Mouse (Mus musculus) liver, embryonic 14.5 days (tissue): ENCODE results near the gene Ranbp6. TPM values are rescaled to one million over a fixed set of nuclear protein-coding genes. Genes with fewer than 3 reads are reported as not detected.

Source experiments
- ATAC-seq: fragments of 200-750 bp; cut with Nextera tagmentation; 2 replicates; pipeline ENCODE4 v1.8.0; 2017; ENCODE audit warnings: moderate number of reproducible peaks, mild to moderate bottlenecking, moderate library complexity; ENCODE audit not compliant: insufficient read depth
- DNase-seq, 3 experiments: peaks; one replicate each; pipeline ENCODE4 v3.0.0-alpha.2; 2012 to 2013; ENCODE audit warnings: low read depth in 3 of 3, low spot score in 3 of 3
- H3K27ac ChIP-seq: fragments of 300-500 bp; sonication (generic); 2 replicates; pipeline ENCODE4 v1.5.1; 2014; ENCODE audit warnings: moderate library complexity, mild to moderate bottlenecking, control low read depth, inconsistent platforms
- H3K27me3 ChIP-seq: fragments of 300-500 bp; sonication (generic); 2 replicates; pipeline ENCODE4 v1.6.1; 2014; ENCODE audit warnings: mild to moderate bottlenecking, low read length, moderate library complexity; ENCODE audit not compliant: control insufficient read depth, insufficient read depth
- H3K36me3 ChIP-seq: fragments of 300-500 bp; sonication (generic); replicated peaks from 2 replicates; pipeline ENCODE4 v1.6.1; 2014; ENCODE audit warnings: low read depth; ENCODE audit not compliant: control insufficient read depth, insufficient read depth
- H3K4me1 ChIP-seq, 2 experiments: fragments of 200-500 bp in 1 of 2; fragments of 300-500 bp in 1 of 2; sonication (generic) in 1 of 2; replicated peaks; 2 replicates each; pipeline ENCODE4 v1.6.1; 2012 to 2014; ENCODE audit warnings: antibody characterized with exemption in 1 of 2, inconsistent platforms in 1 of 2, low read length in 1 of 2; ENCODE audit not compliant: control insufficient read depth in 2 of 2, insufficient read depth in 2 of 2
- H3K4me2 ChIP-seq: fragments of 300-500 bp; sonication (generic); 2 replicates; pipeline ENCODE4 v1.6.1; 2014; ENCODE audit warnings: low read depth, mild to moderate bottlenecking, control low read depth, moderate library complexity
- H3K4me3 ChIP-seq, 2 experiments: fragments of 200-500 bp in 1 of 2; fragments of 300-500 bp in 1 of 2; sonication (generic) in 1 of 2; 2 replicates each; pipeline ENCODE4 v1.5.1; 2012 to 2014; ENCODE audit warnings: low read depth in 2 of 2, low read length in 2 of 2, mild to moderate bottlenecking in 2 of 2, control low read depth in 1 of 2, inconsistent platforms in 1 of 2, moderate library complexity in 1 of 2; ENCODE audit not compliant: insufficient read depth in 1 of 2
- H3K9ac ChIP-seq: fragments of 300-500 bp; sonication (generic); replicated peaks from 2 replicates; pipeline ENCODE4 v1.6.1; 2014; ENCODE audit warnings: mild to moderate bottlenecking, control low read depth, moderate library complexity
- H3K9me3 ChIP-seq: fragments of 300-500 bp; sonication (generic); 2 replicates; pipeline ENCODE4 v1.6.1; 2016; ENCODE audit warnings: low read length, mixed read lengths; ENCODE audit not compliant: control insufficient read depth
- CTCF ChIP-seq: IDR thresholded peaks from 2 replicates; pipeline ENCODE4 v1.5.1; 2016; ENCODE audit warnings: antibody characterized with exemption, low read depth, control low read depth
- EP300 ChIP-seq: IDR thresholded peaks from 2 replicates; pipeline ENCODE4 v1.6.1; 2016; ENCODE audit warnings: antibody characterized with exemption, low read depth
- WGBS: fragments of 180-500 bp; shearing (Covaris S2); extraction: QIAGEN DNeasy Blood & Tissue Kit; methylation state at CpG from one replicate; pipeline ENCODE4 v1.1.7; 2014; ENCODE audit not compliant: insufficient replicate concordance; 5-methylcytosine and 5-hydroxymethylcytosine counted together
- polyA plus RNA-seq, 2 experiments: library from polyadenylated mRNA; depleted of rRNA in 1 of 2; stranded (reverse) in 1 of 2; unstranded in 1 of 2; fragments of >200 nt; fragmentation: Nextera tagmentation in 1 of 2; extraction: Ambion mirVana in 1 of 2; gene quantifications; 2 replicates each; pipeline versions ENCODE4 v1.2.1 to v1.2.3; 2012 to 2014

Gene Ranbp6
- polyA plus RNA-seq, 2 experiments: 4.3 to 6.2 TPM

- H3K4me3 ChIP-seq: no peak overlapping the region
- H3K9ac ChIP-seq: no peak overlapping the region
- no peak overlapping the region for H3K4me2 ChIP-seq
- 78% methylated on average over 3 of the region's 3 CpGs for WGBS
- no peak overlapping the region for H3K27ac ChIP-seq
- H3K9me3 ChIP-seq: no peaks in the 10 kb centered on the region
- no peaks in the 10 kb centered on the region for H3K36me3 ChIP-seq
- no peak for TF ChIP-seq CTCF
- TF ChIP-seq EP300: no peak
- H3K4me1 ChIP-seq: peaks cover 0 to 5% of the 10 kb centered on the region in 2 experiments; a peak in 3 of 4 replicates
- H3K27me3 ChIP-seq: no peaks in the 10 kb centered on the region
- no peak for DNase-seq
- no peak for ATAC-seq
Measured at GRCm38 (mm10) chr19:29797371-29797770, 15.4 kb downstream of the Ranbp6 start.

GRCm38 (mm10) chr19:29787997-29788396 is 24.8 kb downstream of the Ranbp6 start:
- Histone ChIP-seq H3K36me3 (no peaks in the 10 kb centered on the region), H3K27ac (no peak overlapping the region), H3K27me3 (no peaks in the 10 kb centered on the region), H3K9ac (no peak overlapping the region), H3K4me3 (no peak overlapping the region), H3K9me3 (no peaks in the 10 kb centered on the region), H3K4me2 (no peak overlapping the region), H3K4me1 (peaks cover 2% of the 10 kb centered on the region in 2 experiments; a peak in 2 of 4 replicates)
- TF ChIP-seq EP300 (no peak), CTCF (no peak)
- ATAC-seq (no peak), DNase-seq (no peak)

- Histone ChIP-seq H3K9me3 (no peaks in the 10 kb centered on the region), H3K27me3 (no peaks in the 10 kb centered on the region), H3K27ac (no peak overlapping the region), H3K4me2 (no peak overlapping the region), H3K36me3 (no peaks in the 10 kb centered on the region), H3K9ac (no peak overlapping the region), H3K4me3 (no peak overlapping the region), H3K4me1 (peaks cover 2 to 3% of the 10 kb centered on the region in 2 experiments; a peak in 2 of 4 replicates)
- DNase-seq (no peak), ATAC-seq (no peak)
- WGBS: 40% methylated on average over 2 of the region's 2 CpGs
- TF ChIP-seq CTCF: no peak
- TF ChIP-seq EP300: no peak
Measured at GRCm38 (mm10) chr19:29782914-29783313, 29.9 kb downstream of the Ranbp6 start.

Other genes with a start within 250 kb of the Ranbp6 start
- gene Ermp1, start 164.6 kb downstream of the Ranbp6 start, polyA plus RNA-seq (2012; rRNA removed): 5.9 and 6.8 TPM in 2 replicates
- 7.2 and 8.6 TPM in 2 replicates for gene Ermp1, start 164.6 kb downstream of the Ranbp6 start, polyA plus RNA-seq (2014; fragmentation: Nextera tagmentation; extraction: Ambion mirVana)
- not detected in 2 replicates for gene Mlana, start 115.2 kb downstream of the Ranbp6 start, polyA plus RNA-seq (2012; rRNA removed)
- not detected in 2 replicates for gene Mlana, start 115.2 kb downstream of the Ranbp6 start, polyA plus RNA-seq (2014; fragmentation: Nextera tagmentation; extraction: Ambion mirVana)
- gene 9930021J03Rik, start 7.0 kb downstream of the Ranbp6 start, polyA plus RNA-seq (2012; rRNA removed): 4.0 and 4.1 TPM in 2 replicates
- gene 9930021J03Rik, start 7.0 kb downstream of the Ranbp6 start, polyA plus RNA-seq (2014; fragmentation: Nextera tagmentation; extraction: Ambion mirVana): 1.9 TPM in 2 replicates
- 0.32 and 0.45 TPM in 2 replicates for gene Il33, start 112.1 kb upstream of the Ranbp6 start, polyA plus RNA-seq (2012; rRNA removed)
- gene Il33, start 112.1 kb upstream of the Ranbp6 start, polyA plus RNA-seq (2014; fragmentation: Nextera tagmentation; extraction: Ambion mirVana): 0.39 and 1.1 TPM in 2 replicates
- gene Trpd52l3, start 190.8 kb upstream of the Ranbp6 start, polyA plus RNA-seq (2012; rRNA removed): not detected in 2 replicates
- gene Trpd52l3, start 190.8 kb upstream of the Ranbp6 start, polyA plus RNA-seq (2014; fragmentation: Nextera tagmentation; extraction: Ambion mirVana): not detected in 2 replicates
- gene Uhrf2, start 217.5 kb upstream of the Ranbp6 start, polyA plus RNA-seq (2012; rRNA removed): 35.5 and 38.6 TPM in 2 replicates
- gene Uhrf2, start 217.5 kb upstream of the Ranbp6 start, polyA plus RNA-seq (2014; fragmentation: Nextera tagmentation; extraction: Ambion mirVana): 30.8 and 33.5 TPM in 2 replicates